Mouse (Mus musculus) testis, postnatal 10 days (tissue): ENCODE data around the gene Rabgef1.

Experiments
- DNase-seq: peaks from one replicate; pipeline ENCODE4 v3.0.0; 2021; ENCODE audit warnings: low spot score

Gene Rabgef1

DNA sequence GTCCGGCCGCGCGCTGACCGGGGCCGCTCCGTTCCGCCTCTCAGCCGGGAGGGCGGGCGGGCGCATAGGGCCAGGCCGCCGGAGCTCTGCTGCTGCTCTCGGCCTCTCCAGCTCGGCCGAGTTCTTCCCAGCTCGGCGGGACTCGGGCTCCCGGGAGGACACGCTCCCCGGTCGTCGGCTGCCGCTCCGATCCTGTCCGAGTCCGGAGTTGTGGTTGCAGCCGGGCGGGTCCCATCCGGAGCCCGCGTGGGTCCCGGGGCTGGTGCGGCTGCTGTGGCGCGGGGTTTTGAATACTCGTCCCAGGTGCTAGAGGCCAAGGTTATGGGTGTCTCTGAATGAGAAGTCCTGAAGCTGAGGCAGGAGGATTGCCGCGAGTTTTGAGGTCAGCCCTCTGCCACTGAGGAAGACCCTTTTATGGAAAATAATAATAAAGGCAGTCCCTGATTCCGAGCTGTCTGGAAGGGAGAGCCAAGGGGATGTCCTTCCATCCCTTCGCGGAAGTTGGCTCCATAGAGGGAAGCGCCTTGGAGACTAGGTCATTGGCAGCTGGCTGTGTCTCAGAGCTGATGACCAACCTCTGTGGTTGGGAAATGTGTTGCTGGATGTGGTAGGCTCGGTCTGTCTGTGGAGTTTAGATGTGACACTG lies 481 bp downstream of the Rabgef1 start:
- DNase-seq: peak; percentile 72

- DNase-seq: no peak
These were observed 1.4 kb downstream of the Rabgef1 start for GRCm38 (mm10) chr5:130173012-130173411.

- DNase-seq: no peak
These were observed 6.3 kb downstream of the Rabgef1 start for GRCm38 (mm10) chr5:130177871-130178270.

DNA sequence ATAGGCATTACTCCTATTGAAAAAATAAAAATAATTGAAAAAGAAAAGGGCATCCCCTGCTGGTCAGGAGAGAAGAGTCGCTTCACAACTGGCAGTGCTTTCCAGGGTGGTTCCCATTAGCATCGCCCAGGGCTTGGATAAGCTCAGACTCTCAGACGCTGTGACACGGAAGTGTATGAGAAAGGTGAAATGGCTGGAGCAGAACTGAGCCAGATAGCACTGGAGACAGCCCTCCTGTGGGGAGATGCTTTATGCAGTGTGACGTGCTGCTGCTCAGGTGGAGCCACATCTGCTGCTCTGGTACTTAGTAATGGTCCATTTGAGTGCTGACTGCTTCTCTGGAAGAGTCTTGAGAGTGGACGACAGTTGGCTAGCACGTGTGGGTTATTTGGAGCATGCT lies 8.8 kb downstream of the Rabgef1 start:
- no peak for DNase-seq

- no peak for DNase-seq
These were observed 10.3 kb downstream of the Rabgef1 start for GRCm38 (mm10) chr5:130181740-130182540.

DNA sequence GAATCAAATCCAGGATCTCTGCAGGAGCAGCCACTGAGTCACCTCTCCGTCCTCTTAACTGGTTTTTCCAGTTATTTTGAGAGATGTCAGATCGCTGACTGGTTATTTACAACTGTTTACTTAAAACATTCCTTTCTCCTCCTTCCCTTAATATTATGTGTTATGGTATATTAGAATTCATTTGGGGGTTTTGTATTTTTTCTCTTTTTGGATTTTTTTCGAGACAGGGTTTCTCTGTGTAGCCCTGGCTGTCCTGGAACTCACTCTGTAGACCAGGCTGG lies 10.9 kb downstream of the Rabgef1 start:
- DNase-seq: no peak

DNA sequence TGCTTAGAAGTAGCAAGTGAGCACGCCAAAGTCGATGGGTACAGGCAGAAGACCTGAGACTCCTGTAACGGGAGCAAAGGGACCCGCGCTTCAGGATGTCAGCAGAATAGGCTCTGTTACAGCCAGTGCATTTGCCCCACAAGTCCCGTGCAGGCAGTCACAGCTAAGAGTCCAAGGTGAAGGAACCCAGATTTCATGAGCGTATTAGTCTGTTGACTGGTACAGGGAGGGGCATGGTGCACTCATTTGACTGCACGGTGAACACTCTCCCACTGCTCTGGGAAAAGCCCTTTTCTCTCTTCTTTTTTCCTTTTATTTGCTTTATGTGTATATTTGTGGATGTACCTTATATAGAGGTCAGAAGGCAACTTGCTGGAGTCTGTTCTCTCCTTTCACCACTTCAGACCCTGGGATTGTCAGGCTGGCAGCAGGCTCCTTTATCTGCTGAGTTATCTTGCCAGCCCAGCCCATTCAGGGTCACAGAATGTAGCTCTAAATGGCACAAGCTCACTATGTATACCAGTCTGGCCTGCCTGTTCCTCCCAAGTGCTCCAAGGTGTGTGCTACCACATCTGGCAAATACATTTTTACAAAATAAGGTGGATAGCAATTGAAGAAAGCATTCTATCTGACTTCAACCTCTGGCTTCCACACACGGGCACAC lies 12.7 kb downstream of the Rabgef1 start:
- no peak for DNase-seq

DNA sequence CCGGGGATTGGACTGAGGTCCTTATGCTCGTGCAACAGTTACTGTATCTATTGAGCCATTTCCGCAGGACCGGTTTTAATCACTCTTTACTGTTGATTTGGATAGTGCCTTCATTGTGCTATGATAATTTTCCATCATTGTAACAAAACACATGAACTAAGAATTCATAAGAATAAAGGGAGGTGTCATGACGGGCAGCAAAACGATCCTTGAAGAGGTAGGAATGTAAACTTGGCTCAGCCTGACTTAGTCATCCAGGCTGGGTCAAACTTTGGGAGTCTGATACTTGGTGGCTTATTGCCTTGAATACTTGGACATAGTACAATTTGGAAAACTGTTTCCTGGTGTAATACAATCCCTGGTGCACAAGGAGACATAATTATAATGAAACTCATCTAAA lies 13.7 kb downstream of the Rabgef1 start:
- DNase-seq: no peak

DNA sequence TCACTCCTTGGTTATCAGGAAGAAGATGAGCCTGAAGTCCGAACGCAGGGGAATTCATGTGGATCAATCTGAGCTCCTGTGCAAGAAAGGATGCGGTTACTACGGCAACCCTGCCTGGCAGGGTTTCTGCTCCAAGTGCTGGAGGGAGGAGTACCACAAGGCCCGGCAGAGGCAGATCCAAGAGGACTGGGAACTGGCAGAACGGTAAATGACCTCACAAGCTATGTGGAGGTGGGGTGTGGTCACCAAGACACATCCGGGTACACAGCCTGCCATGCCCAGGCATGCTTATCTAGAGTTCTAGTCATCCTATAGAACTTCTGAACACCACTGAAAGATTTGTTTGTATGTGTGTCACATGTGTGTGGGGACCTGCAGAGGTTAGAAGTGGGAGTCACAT lies 15.8 kb downstream of the Rabgef1 start:
- DNase-seq: no peak

DNA sequence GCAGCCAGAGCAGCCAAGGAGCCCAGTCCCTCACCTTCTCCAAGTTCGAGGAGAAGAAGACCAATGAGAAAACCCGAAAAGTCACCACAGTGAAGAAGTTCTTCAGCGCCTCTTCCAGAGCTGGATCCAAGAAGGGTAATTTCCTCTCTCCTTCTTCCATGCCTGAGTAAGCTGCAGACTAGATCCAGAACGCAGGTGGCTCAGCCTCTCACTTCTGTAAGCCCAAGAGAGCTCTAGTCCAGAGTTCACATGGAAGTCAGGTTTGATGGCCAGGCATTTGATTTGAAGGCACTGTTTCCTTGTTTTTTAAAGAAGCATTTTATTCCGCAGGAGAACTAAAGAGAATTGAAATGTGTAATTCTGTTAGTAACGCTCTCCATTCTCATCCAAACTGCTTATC lies 19.3 kb downstream of the Rabgef1 start:
- DNase-seq: no peak

GRCm38 (mm10) chr5:130191865-130192264 lies 20.3 kb downstream of the Rabgef1 start:
- DNase-seq: no peak

- DNase-seq: no peak
These were observed 20.9 kb downstream of the Rabgef1 start for GRCm38 (mm10) chr5:130192356-130192944.

DNA sequence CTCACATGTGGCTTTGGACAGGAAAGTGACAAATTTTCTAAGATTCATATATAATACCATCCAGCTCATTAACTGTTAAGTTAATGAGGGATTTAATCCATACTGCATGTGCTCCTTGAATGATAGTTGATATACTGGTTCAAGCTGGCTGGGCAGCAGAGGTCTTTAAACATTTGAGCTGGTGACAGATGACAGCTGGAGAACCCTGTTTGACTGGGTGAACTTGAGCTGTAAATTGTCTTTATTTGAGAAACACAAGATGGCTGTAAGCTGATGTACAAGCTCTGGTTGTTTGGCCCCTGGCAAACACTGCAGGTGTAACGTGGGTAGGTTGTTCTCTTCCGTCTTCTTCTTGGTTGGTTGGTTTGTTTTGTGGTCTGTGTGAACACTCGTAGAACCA lies 22.2 kb downstream of the Rabgef1 start:
- no peak for DNase-seq

DNA sequence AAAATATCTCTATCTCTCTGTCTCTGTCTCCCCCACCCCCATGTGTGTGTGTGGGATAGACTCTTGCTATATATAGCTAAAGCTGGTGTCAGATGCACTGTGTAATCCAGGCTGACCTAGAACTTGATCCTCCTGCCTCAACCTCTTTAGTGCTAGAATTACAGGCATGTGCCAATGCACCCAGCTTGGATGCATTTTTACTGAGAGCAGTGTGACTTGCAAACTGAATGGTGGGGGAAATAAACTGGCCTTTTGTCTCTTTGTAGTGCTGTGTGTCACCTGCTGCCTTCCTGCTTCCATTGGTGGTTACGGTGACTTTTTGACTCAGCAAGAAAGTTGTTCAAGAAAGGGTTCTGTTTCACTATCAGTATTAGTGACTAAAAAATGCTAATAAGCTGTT lies 24.7 kb downstream of the Rabgef1 start:
- DNase-seq: no peak

- no peak for DNase-seq
These were observed 25.9 kb downstream of the Rabgef1 start for GRCm38 (mm10) chr5:130197454-130197853.

DNA sequence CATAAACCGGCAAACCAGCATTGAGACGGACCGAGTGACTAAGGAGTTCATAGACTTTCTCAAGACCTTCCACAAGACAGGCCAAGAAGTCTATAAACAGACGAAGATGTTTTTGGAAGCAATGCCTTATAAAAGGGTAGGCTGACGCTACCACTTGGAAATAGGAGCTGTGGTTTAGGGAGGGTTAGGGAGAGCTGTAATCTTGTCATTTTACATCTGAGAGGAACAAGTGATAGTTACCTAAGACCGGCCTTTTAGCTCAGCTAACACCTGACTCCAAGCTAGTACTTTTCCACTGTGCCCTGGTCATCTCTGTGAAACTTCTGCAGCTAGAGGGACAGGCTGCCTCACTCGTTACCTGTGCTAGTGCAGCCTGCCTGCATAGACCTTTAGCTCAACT lies 26.4 kb downstream of the Rabgef1 start:
- DNase-seq: no peak

GRCm38 (mm10) chr5:130200233-130201029 lies 28.8 kb downstream of the Rabgef1 start:
- DNase-seq: no peak

DNA sequence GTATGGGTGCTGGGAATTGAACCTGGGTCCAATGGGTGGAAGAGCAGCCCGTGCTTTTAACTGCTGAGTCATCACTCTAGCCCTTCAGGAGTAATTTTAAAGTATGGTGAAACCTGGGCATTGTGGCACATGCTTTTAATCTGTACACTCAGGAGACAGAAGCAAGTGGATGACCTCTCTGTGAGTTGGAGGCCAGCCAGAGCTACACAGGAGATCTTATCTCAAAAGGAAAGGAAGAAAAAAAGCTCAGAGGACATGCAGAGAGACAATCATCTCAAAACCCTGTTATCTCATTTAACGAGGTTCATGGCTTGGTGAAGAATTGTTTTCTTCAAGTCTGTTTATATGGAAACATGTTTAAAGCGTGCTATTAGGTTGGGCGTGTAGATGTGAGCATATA lies 32.4 kb downstream of the Rabgef1 start:
- no peak for DNase-seq

DNA sequence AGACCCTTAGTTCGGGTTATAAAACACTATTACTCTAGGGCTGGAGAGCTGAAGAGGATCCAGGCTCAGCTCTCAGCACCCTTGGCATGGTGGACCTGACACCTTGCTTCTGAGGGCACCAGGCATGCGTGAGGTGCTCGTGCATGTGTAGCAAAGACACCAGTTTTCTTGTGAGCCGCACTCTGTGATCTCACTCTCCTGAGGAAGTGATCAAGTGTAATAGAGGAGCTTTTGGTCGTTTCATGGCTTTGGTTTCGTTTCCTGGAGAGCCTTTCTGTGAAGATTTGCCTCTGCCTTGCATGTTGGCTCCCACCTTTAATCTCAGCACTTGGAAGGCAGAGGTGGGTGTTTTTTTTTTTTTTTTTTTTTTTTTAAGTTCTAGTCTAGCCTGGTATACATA lies 33.0 kb downstream of the Rabgef1 start:
- DNase-seq: no peak

- DNase-seq: no peak
These were observed 33.9 kb downstream of the Rabgef1 start for GRCm38 (mm10) chr5:130205441-130206023.

- DNase-seq: no peak
These were observed 35.7 kb downstream of the Rabgef1 start for GRCm38 (mm10) chr5:130207299-130207698.

- DNase-seq: no peak
These were observed 41.4 kb downstream of the Rabgef1 start for GRCm38 (mm10) chr5:130212956-130213355.
